Mouse (Mus musculus): ENCODE data around the gene Cntn4. TPM values are rescaled to one million over a fixed set of nuclear protein-coding genes. Genes with fewer than 3 reads are reported as not detected.

Gene Cntn4
- total RNA-seq, 2 experiments from 2014 or later, result not detected

DNA sequence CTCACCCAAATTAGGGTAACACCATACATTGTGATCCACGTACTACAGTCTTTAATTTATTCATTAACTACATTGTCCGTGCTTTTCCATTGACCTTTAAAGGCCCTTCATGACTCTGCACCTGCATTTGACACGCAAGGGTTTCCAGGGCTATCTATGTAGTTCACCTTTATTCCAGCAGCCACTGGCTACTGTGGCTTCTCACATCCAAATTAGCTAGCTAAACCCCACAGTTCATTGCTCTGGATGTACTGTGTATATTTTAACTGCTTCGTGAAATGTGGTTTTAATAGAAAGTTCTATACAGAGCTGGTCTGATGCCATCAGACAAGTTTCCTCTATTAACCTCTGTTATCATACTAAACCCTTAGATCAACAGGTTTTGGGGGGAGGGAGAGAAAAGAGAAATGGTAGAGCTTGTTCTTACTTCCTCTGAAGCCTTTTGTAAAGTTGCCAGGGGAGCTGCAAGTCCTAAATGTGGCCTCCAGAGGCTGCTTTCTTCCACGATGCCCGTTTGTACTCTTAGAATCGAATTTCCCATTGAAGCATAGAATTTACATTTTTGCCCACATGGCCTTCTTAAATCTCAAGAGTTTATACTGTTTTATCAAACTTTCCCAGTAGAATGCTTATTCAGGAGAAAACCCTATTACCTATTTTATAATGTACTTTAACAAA, 1066.2 kb downstream of the Cntn4 start:
- no peak for ATAC-seq (replicated peaks; ENCODE audit: low FRiP score, poor library complexity, severe bottlenecking)

DNA sequence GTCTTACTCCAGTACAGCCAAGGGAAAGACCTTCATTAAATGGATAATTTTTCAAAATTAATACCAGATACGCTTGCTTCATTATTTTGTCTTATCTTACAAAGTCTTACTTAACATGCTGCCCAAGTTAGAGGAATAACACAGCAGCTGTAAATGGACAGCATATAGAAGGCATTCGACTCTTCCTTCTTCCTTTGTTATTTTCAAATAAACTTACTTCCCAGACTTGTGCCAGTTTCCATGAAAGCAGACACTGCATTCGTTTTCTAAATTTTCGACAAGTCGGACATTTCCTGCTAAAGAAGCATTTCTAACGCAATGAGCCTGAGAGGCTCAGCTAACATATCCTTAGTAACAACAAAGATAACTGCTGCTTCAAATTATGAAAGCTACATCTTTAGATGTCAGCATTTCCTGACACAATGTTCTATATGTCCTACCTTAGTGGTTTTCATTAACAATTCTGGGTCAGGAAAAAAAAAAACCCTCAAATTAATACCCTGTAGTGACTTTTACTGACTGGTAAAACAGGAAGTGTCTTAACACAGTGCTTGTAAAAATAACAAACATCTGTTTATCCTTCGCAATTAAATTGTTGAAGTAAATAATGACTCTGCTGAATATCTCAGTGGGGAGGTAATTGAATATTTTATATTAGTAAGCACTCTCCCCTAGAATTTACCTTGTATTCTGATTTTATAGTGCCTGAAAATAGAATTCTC, 1068.4 kb downstream of the Cntn4 start:
- ATAC-seq (replicated peaks; ENCODE audit: low FRiP score, poor library complexity, severe bottlenecking), result no peak

DNA sequence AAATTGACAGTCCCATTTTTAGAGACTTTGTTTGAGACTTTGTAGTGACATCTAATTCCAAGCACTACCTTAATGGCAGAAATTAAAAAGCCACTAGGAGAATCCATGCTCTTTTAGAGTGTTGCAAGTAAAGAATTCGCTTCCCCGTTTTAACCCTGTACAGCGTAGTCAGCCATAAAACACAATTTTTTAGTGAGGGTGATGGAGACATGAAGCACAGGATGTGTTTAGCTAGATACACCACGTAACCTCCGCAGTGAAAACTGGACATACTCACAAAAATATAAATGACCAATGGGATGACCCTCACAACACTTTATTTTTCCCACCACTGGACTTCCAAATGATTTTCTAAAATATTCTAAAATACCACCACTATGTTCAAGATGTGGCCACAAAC, 1069.8 kb downstream of the Cntn4 start:
- ATAC-seq (replicated peaks; ENCODE audit: low FRiP score, poor library complexity, severe bottlenecking), result no peak

DNA sequence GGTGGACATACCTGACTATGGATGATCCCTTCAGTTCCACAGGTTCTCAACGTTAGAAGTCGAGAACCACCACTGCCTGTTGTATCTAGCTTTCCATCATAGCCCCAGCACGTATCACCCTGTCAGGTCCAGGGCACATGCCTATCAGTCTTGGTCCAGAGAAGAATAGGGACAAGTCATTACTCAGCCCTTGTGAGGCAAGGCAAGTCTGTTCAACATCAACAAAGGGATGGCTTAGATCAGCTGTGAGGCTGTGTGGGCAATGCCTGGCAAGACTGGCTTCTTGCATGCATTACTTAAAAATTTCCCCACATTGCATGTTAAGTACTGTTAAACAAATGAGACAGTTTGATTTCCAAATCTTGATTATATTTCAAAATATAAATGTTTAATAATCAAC, 1070.3 kb downstream of the Cntn4 start:
- no peak for ATAC-seq (replicated peaks; ENCODE audit: low FRiP score, poor library complexity, severe bottlenecking)
